Mouse (Mus musculus) G1E (cell line): ENCODE data around the gene Trpm4.

ENCODE experiments used
- CTCF ChIP-seq: IDR thresholded peaks from 2 replicates; pipeline ENCODE4 v1.5.1; 2012; ENCODE audit warnings: low read depth, low read length, inconsistent platforms, mixed read lengths
- TAL1 ChIP-seq: conservative IDR thresholded peaks from 2 replicates; pipeline ENCODE4 v1.6.1; 2012; ENCODE audit warnings: low read depth, low read length, inconsistent platforms, mixed read lengths

GRCm38 (mm10) chr7:45374620-45375019 lies 41.0 kb upstream of the Trpm4 start:
- TF ChIP-seq CTCF = no peak
- no peak for TF ChIP-seq TAL1
